Mouse (Mus musculus) lung, postnatal 0 days (tissue): Measurements from ENCODE around the gene Hook2.

Experiments used
- CTCF ChIP-seq: IDR thresholded peaks from 2 replicates; pipeline ENCODE4 v1.5.1; 2016; ENCODE audit warnings: antibody characterized with exemption, mild to moderate bottlenecking
- EP300 ChIP-seq: IDR thresholded peaks from 2 replicates; pipeline ENCODE4 v1.6.1; 2016; ENCODE audit warnings: antibody characterized with exemption, mild to moderate bottlenecking, control low read depth

DNA sequence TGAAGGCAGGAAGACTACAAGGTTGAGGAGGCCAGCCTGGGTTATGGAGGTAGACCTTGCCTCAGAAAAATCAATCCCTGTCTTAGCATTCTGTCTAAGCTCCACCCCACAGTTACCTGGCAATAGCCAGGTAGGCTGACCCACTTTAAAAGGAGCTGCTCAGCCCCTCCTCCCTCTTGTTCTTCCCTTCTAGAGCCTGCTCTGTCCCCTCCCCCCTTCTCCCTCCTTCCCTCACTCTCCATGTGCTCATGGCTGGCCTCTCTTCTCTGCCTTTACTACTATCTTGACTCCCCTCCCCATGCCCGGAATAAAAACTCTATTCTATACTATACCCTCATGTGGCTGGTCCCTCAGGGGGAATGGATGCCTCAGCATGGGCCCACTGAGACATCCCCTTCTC, 43.5 kb downstream of the Hook2 start:
- no peak for TF ChIP-seq CTCF
- TF ChIP-seq EP300: no peak
